Mouse (Mus musculus): ENCODE results near the gene Wdr37. TPM values are rescaled to one million over a fixed set of nuclear protein-coding genes. Genes with fewer than 3 reads are reported as not detected.
"Not testable (repeated sequence)": the region's sequence is repeated elsewhere in the genome, so short reads cannot be mapped to it uniquely, and the experiment has no call there.

Wdr37 gene
- 10 to 100 TPM; 44.7 to 54.1 (median 49.6) TPM for total RNA-seq (2022)

- peak; percentile 48 for DNase-seq
Measured at GRCm38 (mm10) chr13:8871314-8871962, at the start of gene Wdr37. Gene Wdr37, minus strand, starts transcription at chr13:8871909.

- not testable (repeated sequence) for DNase-seq
Measured at GRCm38 (mm10) chr13:8913890-8914289, 42.2 kb upstream of the Wdr37 start.

- not testable (repeated sequence) for DNase-seq
Measured at GRCm38 (mm10) chr13:8905986-8906385, 34.3 kb upstream of the Wdr37 start.

GRCm38 (mm10) chr13:8888603-8889002, 16.9 kb upstream of the Wdr37 start:
- no peak for DNase-seq

- no peak for DNase-seq
Measured at GRCm38 (mm10) chr13:8886185-8886560, 14.5 kb upstream of the Wdr37 start.

GRCm38 (mm10) chr13:8885445-8886184, 13.9 kb upstream of the Wdr37 start, which contains the start of gene Idi1:
Gene Idi1, plus strand, starts transcription at chr13:8885501.
- peak; percentile 95 for DNase-seq

GRCm38 (mm10) chr13:8883870-8884269, 12.2 kb upstream of the Wdr37 start:
- DNase-seq, result not testable (repeated sequence)

- DNase-seq, result peak; percentile 27
Measured at GRCm38 (mm10) chr13:8881611-8882010, 9.9 kb upstream of the Wdr37 start.

- DNase-seq, result no peak
Measured at GRCm38 (mm10) chr13:8873776-8874175, 2.1 kb upstream of the Wdr37 start.

- peak; percentile 86 for DNase-seq
Measured at GRCm38 (mm10) chr13:8870510-8871313, 997 bp downstream of the Wdr37 start.

GRCm38 (mm10) chr13:8870160-8870509, 1.6 kb downstream of the Wdr37 start:
- no peak for DNase-seq

GRCm38 (mm10) chr13:8869578-8870157, 2.0 kb downstream of the Wdr37 start:
- no peak for DNase-seq

- DNase-seq, result no peak
Measured at GRCm38 (mm10) chr13:8866612-8867011, 5.1 kb downstream of the Wdr37 start.

GRCm38 (mm10) chr13:8864990-8865389, 6.7 kb downstream of the Wdr37 start:
- DNase-seq, result no peak

- no peak for DNase-seq
Measured at GRCm38 (mm10) chr13:8860861-8861260, 10.8 kb downstream of the Wdr37 start.

- no peak for DNase-seq
Measured at GRCm38 (mm10) chr13:8858453-8858852, 13.3 kb downstream of the Wdr37 start.

- no peak for DNase-seq
Measured at GRCm38 (mm10) chr13:8854769-8855168, 16.9 kb downstream of the Wdr37 start.

- no peak for DNase-seq
Measured at GRCm38 (mm10) chr13:8853424-8853823, 18.3 kb downstream of the Wdr37 start.

GRCm38 (mm10) chr13:8849311-8849710, 22.4 kb downstream of the Wdr37 start:
- no peak for DNase-seq

- no peak for DNase-seq
Measured at GRCm38 (mm10) chr13:8847702-8848101, 24.0 kb downstream of the Wdr37 start.

- DNase-seq, result no peak
Measured at GRCm38 (mm10) chr13:8842273-8842672, 29.4 kb downstream of the Wdr37 start.

- DNase-seq, result not testable (repeated sequence)
Measured at GRCm38 (mm10) chr13:8841846-8842245, 29.9 kb downstream of the Wdr37 start.

GRCm38 (mm10) chr13:8840941-8841340, 30.8 kb downstream of the Wdr37 start:
- no peak for DNase-seq

All from adrenal gland, adult 8-10 months (tissue).